17 mouse cellular contexts compared by ENCODE assay signal in genomic region chr9:48796267-48796822, GRCm38 (mm10). TPM values are rescaled to one million over a fixed set of nuclear protein-coding genes. Genes with fewer than 3 reads are reported as not detected.
DNase-seq lines count a peak whose midpoint lies in the region; ATAC-seq lines count a peak whose summit lies in the region.
"Had no signal": no experiment of that assay in that cellular context is flagged by ENCODE, and none has a peak within 500 bp of the region (broad histone marks: within the 10 kb centered on the region; RNA-seq: fewer than 3 reads in every experiment).

No protein-coding gene starts in this region.

- H3K4me3 ChIP-seq in lung, embryonic 16.5 days (ENCODE audit: low read length): no peak overlapping the region
- H3K4me3 ChIP-seq in limb, embryonic 13.5 days: no peak overlapping the region
- no peak overlapping the region for H3K4me3 ChIP-seq in neural tube, embryonic 15.5 days (replicated peaks)
- no peak overlapping the region for H3K4me3 ChIP-seq in heart, embryonic 12.5 days

- H3K36me3 ChIP-seq in lung, embryonic 16.5 days (ENCODE audit: control insufficient read depth, insufficient read depth, low read length): no peaks in the 10 kb centered on the region
- no peaks in the 10 kb centered on the region for H3K36me3 ChIP-seq in limb, embryonic 13.5 days
- no peaks in the 10 kb centered on the region for H3K36me3 ChIP-seq in neural tube, embryonic 15.5 days
- no peaks in the 10 kb centered on the region for H3K36me3 ChIP-seq in heart, embryonic 12.5 days

- peaks cover 12% of the 10 kb centered on the region for H3K4me1 ChIP-seq in lung, embryonic 16.5 days (replicated peaks; ENCODE audit: control insufficient read depth, insufficient read depth, low read length)
- H3K4me1 ChIP-seq in limb, embryonic 13.5 days: peaks cover 25% of the 10 kb centered on the region
- H3K4me1 ChIP-seq in neural tube, embryonic 15.5 days: peaks cover 28% of the 10 kb centered on the region
- peaks cover 19% of the 10 kb centered on the region for H3K4me1 ChIP-seq in heart, embryonic 12.5 days (replicated peaks)

- H3K9me3 ChIP-seq in lung, embryonic 16.5 days (ENCODE audit: control insufficient read depth, low read length): no peaks in the 10 kb centered on the region
- no peaks in the 10 kb centered on the region for H3K9me3 ChIP-seq in limb, embryonic 13.5 days
- H3K9me3 ChIP-seq in neural tube, embryonic 15.5 days (replicated peaks): no peaks in the 10 kb centered on the region
- no peaks in the 10 kb centered on the region for H3K9me3 ChIP-seq in heart, embryonic 12.5 days (replicated peaks)

- 0 out of 2 replicates have a peak, but pooled peaks have one; percentile 37 for ATAC-seq in lung, embryonic 16.5 days (ENCODE audit: low read depth)
- ATAC-seq in limb, embryonic 13.5 days (ENCODE audit: low FRiP score, low read depth): no peak
- no peak; the same call in 1 of the 2 replicates for ATAC-seq in neural tube, embryonic 15.5 days (ENCODE audit: low FRiP score)
- no peak for ATAC-seq in heart, embryonic 12.5 days (ENCODE audit: insufficient number of reproducible peaks, low FRiP score)
- ATAC-seq in megakaryocyte, adult 5-6 weeks (ENCODE audit: poor library complexity, severe bottlenecking): no peak

- H3K4me2 ChIP-seq in lung, embryonic 16.5 days (ENCODE audit: low read depth, low read length): no peak overlapping the region
- H3K4me2 ChIP-seq in limb, embryonic 13.5 days (replicated peaks): peak overlapping the region; percentile 31
- 0 out of 2 replicates have a peak overlapping the region, but pooled peaks have one; percentile 2 for H3K4me2 ChIP-seq in neural tube, embryonic 15.5 days
- H3K4me2 ChIP-seq in heart, embryonic 12.5 days: no peak overlapping the region

- H3K27ac ChIP-seq in lung, embryonic 16.5 days (ENCODE audit: low read length): no peak overlapping the region
- H3K27ac ChIP-seq in limb, embryonic 13.5 days: no peak overlapping the region
- no peak overlapping the region for H3K27ac ChIP-seq in neural tube, embryonic 15.5 days (replicated peaks)
- no peak overlapping the region for H3K27ac ChIP-seq in heart, embryonic 12.5 days (ENCODE audit: poor library complexity, severe bottlenecking)
- H3K27ac ChIP-seq: liver, embryonic 14.5 days; stomach, postnatal 0 days had no signal

- 21% methylated on average over 11 of the region's 11 CpGs for WGBS in lung, embryonic 16.5 days
- WGBS in limb, embryonic 13.5 days: 19% methylated on average over 11 of the region's 11 CpGs
- WGBS in neural tube, embryonic 15.5 days: 31% methylated on average over 11 of the region's 11 CpGs
- 41% methylated on average over 11 of the region's 11 CpGs for WGBS in heart, embryonic 12.5 days

- peak; percentile 9 for DNase-seq in embryo, embryonic 11 days
- no peak for DNase-seq in embryo, embryonic 10 days (ENCODE audit: low spot score)
- DNase-seq in lung, adult 18-20 months: no peak
- DNase-seq: adrenal gland, postnatal 25 days; cerebellum, adult 9-11 months; gastrocnemius, postnatal 36 days; kidney, adult 8-10 months; right cerebral cortex, postnatal 14 days; thymus, postnatal 36 days had no signal

- peaks cover 8% of the 10 kb centered on the region; the same call in 1 of the 2 replicates for H3K27me3 ChIP-seq in lung, embryonic 16.5 days (ENCODE audit: control insufficient read depth, insufficient read depth, low read depth, low read length)
- H3K27me3 ChIP-seq in limb, embryonic 13.5 days: peaks cover 74% of the 10 kb centered on the region
- H3K27me3 ChIP-seq in neural tube, embryonic 15.5 days (replicated peaks): no peaks in the 10 kb centered on the region; the same call in 1 of the 2 replicates
- peaks cover 37% of the 10 kb centered on the region for H3K27me3 ChIP-seq in heart, embryonic 12.5 days (replicated peaks)
- H3K27me3 ChIP-seq: CH12.LX had no signal

- H3K9ac ChIP-seq in lung, embryonic 16.5 days (ENCODE audit: low read length): no peak overlapping the region
- H3K9ac ChIP-seq in limb, embryonic 13.5 days: peak overlapping the region; percentile 20; the same call in 1 of the 2 replicates
- no peak overlapping the region for H3K9ac ChIP-seq in neural tube, embryonic 15.5 days (replicated peaks)
- H3K9ac ChIP-seq in heart, embryonic 12.5 days: no peak overlapping the region
- H3K9ac ChIP-seq: liver, embryonic 14.5 days had no signal

RNA-seq across cellular contexts. Expression of gene Zbtb16, which starts 39.7 kb away (rescaled TPM):
- polyA plus RNA-seq in lung, embryonic 16.5 days (2015; fragmentation: Nextera tagmentation; extraction: Ambion mirVana): 13.3 and 18.4 TPM in 2 replicates
- 1.1 and 1.3 TPM in 2 replicates for polyA plus RNA-seq in limb, embryonic 13.5 days (2015; fragmentation: Nextera tagmentation; extraction: Ambion mirVana)
- 9.7 and 10.8 TPM in 2 replicates for polyA plus RNA-seq in neural tube, embryonic 15.5 days (2015; fragmentation: Nextera tagmentation; extraction: Ambion mirVana)
- 0.85 and 1.00 TPM in 2 replicates for polyA plus RNA-seq in heart, embryonic 12.5 days (2016; fragmentation: Nextera tagmentation; extraction: Ambion mirVana)
- 1.9 and 3.0 TPM in 2 replicates for total RNA-seq in megakaryocyte, adult 5-6 weeks (2015)
- 2.2 and 2.7 TPM in 2 replicates for total RNA-seq in megakaryocyte, adult 5-6 weeks (2017)

Comparison
In these comparisons a context has a peak if more than half of its experiments do, and no peak if none do; other contexts are left out.
1. H3K4me2 ChIP-seq: peak in limb, embryonic 13.5 days (single experiment) and neural tube, embryonic 15.5 days (single experiment); none in lung, embryonic 16.5 days (single experiment) and heart, embryonic 12.5 days (single experiment).